Mouse (Mus musculus) CH12.LX (cell line): ENCODE measurements at regions not wholly inside any gene's neighbourhood (a gene's known extent, or its start where the extent isn't known, plus 50 kb on each side); places are given as distances from the start of the nearest gene placed in this dataset.
A peak's percentile ranks its signal among the peaks of the same experiment; 100 is the strongest.

ENCODE experiments used
- DNase-seq: peaks from one replicate; pipeline ENCODE4 v3.0.0-alpha.2; 2013; ENCODE audit errors: extremely low read depth
- H3K27ac ChIP-seq: 2 replicates; pipeline ENCODE4 v1.5.1; 2012; ENCODE audit warnings: low read depth, mild to moderate bottlenecking, control low read depth, moderate library complexity; ENCODE audit not compliant: insufficient read depth
- H3K27me3 ChIP-seq: replicated peaks from 2 replicates; pipeline ENCODE3; 2012; ENCODE audit warnings: inconsistent platforms
- H3K36me3 ChIP-seq, 2 experiments: replicated peaks in 1 of 2; 2 replicates each; pipeline versions ENCODE3 to v1.6.1; 2012; ENCODE audit warnings: inconsistent platforms in 1 of 2, low read length in 1 of 2, mild to moderate bottlenecking in 1 of 2, mixed read lengths in 1 of 2, moderate library complexity in 1 of 2; ENCODE audit not compliant: control insufficient read depth in 1 of 2, insufficient read depth in 1 of 2
- H3K4me1 ChIP-seq, 2 experiments: 2 replicates each; pipeline ENCODE4 v1.6.1; 2012; ENCODE audit warnings: inconsistent platforms in 1 of 2, moderate library complexity in 1 of 2; ENCODE audit not compliant: insufficient read depth in 2 of 2, control insufficient read depth in 1 of 2
- H3K4me2 ChIP-seq: 2 replicates; pipeline ENCODE4 v1.6.1; 2012; ENCODE audit warnings: low read depth, mild to moderate bottlenecking, control low read depth; ENCODE audit not compliant: poor library complexity, insufficient read depth, severe bottlenecking
- H3K4me3 ChIP-seq, 3 experiments: fragments of 150-350 bp in 1 of 3; sonication (generic) in 1 of 3; replicated peaks in 1 of 3; 2 replicates each; pipeline versions ENCODE3 to v1.5.1; 2011 to 2012; ENCODE audit warnings: low read depth in 2 of 3, low read length in 2 of 3, mild to moderate bottlenecking in 2 of 3, moderate library complexity in 2 of 3, control low read depth in 1 of 3, improper control_type of control experiment in 1 of 3, inconsistent platforms in 1 of 3, mixed read lengths in 1 of 3; ENCODE audit not compliant: poor library complexity in 1 of 3
- H3K79me2 ChIP-seq: replicated peaks from 2 replicates; pipeline ENCODE4 v1.6.1; 2012; ENCODE audit warnings: mild to moderate bottlenecking, moderate library complexity; ENCODE audit not compliant: control insufficient read depth, poor library complexity, insufficient read depth, severe bottlenecking; ENCODE audit errors: extremely low read depth
- H3K9ac ChIP-seq: 2 replicates; pipeline ENCODE4 v1.6.1; 2012; ENCODE audit warnings: low read depth, mild to moderate bottlenecking, control low read depth, moderate library complexity; ENCODE audit not compliant: insufficient read depth
- H3K9me3 ChIP-seq: replicated peaks from 2 replicates; pipeline ENCODE3; 2012; ENCODE audit warnings: low read length, inconsistent platforms, mixed read lengths
- BHLHE40 ChIP-seq: IDR thresholded peaks from 2 replicates; pipeline ENCODE4 v1.6.1; 2011; ENCODE audit warnings: mild to moderate bottlenecking, low read depth, low read length, improper control_type of control experiment
- CHD1 ChIP-seq: IDR thresholded peaks from 2 replicates; pipeline ENCODE4 v1.6.1; 2012; ENCODE audit warnings: low read depth, low read length, improper control_type of control experiment, inconsistent platforms
- CTCF ChIP-seq, 2 experiments: IDR thresholded peaks in 1 of 2; conservative IDR thresholded peaks in 1 of 2; 2 replicates each; pipeline ENCODE4 v1.5.1; 2011 to 2012; ENCODE audit warnings: low read depth in 2 of 2, low read length in 2 of 2, improper control_type of control experiment in 1 of 2, inconsistent platforms in 1 of 2, mild to moderate bottlenecking in 1 of 2, moderate library complexity in 1 of 2
- E2F4 ChIP-seq: IDR thresholded peaks from 2 replicates; pipeline ENCODE4 v1.6.1; 2011; ENCODE audit warnings: low read depth, low read length, improper control_type of control experiment; ENCODE audit not compliant: insufficient replicate concordance
- ETS1 ChIP-seq: conservative IDR thresholded peaks from 2 replicates; pipeline ENCODE4 v1.6.1; 2012; ENCODE audit warnings: low read depth, mild to moderate bottlenecking, inconsistent platforms, low read length, improper control_type of control experiment, moderate library complexity
- IRF4 ChIP-seq: IDR thresholded peaks from 2 replicates; pipeline ENCODE4 v1.6.1; 2014; ENCODE audit warnings: low read depth, mild to moderate bottlenecking, inconsistent platforms, low read length, improper control_type of control experiment
- JUND ChIP-seq: conservative IDR thresholded peaks from 2 replicates; pipeline ENCODE4 v1.6.1; 2011; ENCODE audit warnings: low read depth, low read length, improper control_type of control experiment
- MAZ ChIP-seq: IDR thresholded peaks from 2 replicates; pipeline ENCODE4 v1.6.1; 2012; ENCODE audit warnings: low read depth, mild to moderate bottlenecking, inconsistent platforms, low read length, improper control_type of control experiment, moderate library complexity
- MEF2A ChIP-seq: IDR thresholded peaks from 2 replicates; pipeline ENCODE4 v1.6.1; 2014; ENCODE audit warnings: low read depth, mild to moderate bottlenecking, inconsistent platforms, low read length, improper control_type of control experiment, borderline replicate concordance
- MYC ChIP-seq: IDR thresholded peaks from 2 replicates; pipeline ENCODE4 v1.6.1; 2011; ENCODE audit warnings: low read depth, mild to moderate bottlenecking, improper control_type of control experiment, low read length
- POLR2AphosphoS2 ChIP-seq: IDR thresholded peaks from 2 replicates; pipeline ENCODE4 v1.6.1; 2011; ENCODE audit warnings: low read depth, low read length, improper control_type of control experiment
- RCOR1 ChIP-seq: conservative IDR thresholded peaks from 2 replicates; pipeline ENCODE4 v1.6.1; 2012; ENCODE audit warnings: low read depth, mild to moderate bottlenecking, inconsistent platforms, low read length, improper control_type of control experiment
- SIN3A ChIP-seq: IDR thresholded peaks from 2 replicates; pipeline ENCODE4 v1.6.1; 2012; ENCODE audit warnings: low read length, improper control_type of control experiment, inconsistent platforms
- SMC3 ChIP-seq: IDR thresholded peaks from 2 replicates; pipeline ENCODE4 v1.6.1; 2011; ENCODE audit warnings: low read depth, low read length, improper control_type of control experiment
- TCF12 ChIP-seq: IDR thresholded peaks from 2 replicates; pipeline ENCODE4 v1.6.1; 2014; ENCODE audit warnings: low read depth, mild to moderate bottlenecking, inconsistent platforms, low read length, improper control_type of control experiment
- UBTF ChIP-seq: IDR thresholded peaks from 2 replicates; pipeline ENCODE4 v1.6.1; 2012; ENCODE audit warnings: low read depth, mild to moderate bottlenecking, inconsistent platforms, low read length, improper control_type of control experiment, moderate library complexity
- ZC3H11A ChIP-seq: IDR thresholded peaks from 2 replicates; pipeline ENCODE4 v1.6.1; 2012; ENCODE audit warnings: low read depth, mild to moderate bottlenecking, inconsistent platforms, low read length, improper control_type of control experiment
- ZMIZ1 ChIP-seq: IDR thresholded peaks from 2 replicates; pipeline ENCODE4 v1.6.1; 2012; ENCODE audit warnings: low read depth, mild to moderate bottlenecking, inconsistent platforms, low read length, improper control_type of control experiment
- dilution Hi-C: fragments of 300-500 bp; cut with MboI; formaldehyde crosslinking; loops from 2 replicates; pipeline ENCODE4 v1.14.3; 2020; ENCODE audit warnings: low sequenced_read_pairs; ENCODE audit not compliant: extremely low pct_unique_long_range_greater_than_20kb, extremely low pct_ligation_motif_present
- in situ Hi-C: fragments of 300-500 bp; cut with MboI; formaldehyde crosslinking; loops from 3 replicates; pipeline ENCODE4 v1.14.3; 2019; ENCODE audit warnings: low sequenced_read_pairs, low pct_ligation_motif_present, low pct_unique_long_range_greater_than_20kb, mixed read lengths

- no peak overlapping the region for H3K4me2 ChIP-seq
- in situ Hi-C loops (no loop called here), dilution Hi-C loops (no loop called here)
- no peak overlapping the region for H3K27ac ChIP-seq
- no peak overlapping the region for H3K9ac ChIP-seq
- no peak for TF ChIP-seq E2F4
- no peak for TF ChIP-seq UBTF
- TF ChIP-seq POLR2AphosphoS2, result no peak
- TF ChIP-seq MEF2A, result no peak
- no peak for TF ChIP-seq CHD1
- TF ChIP-seq SMC3, result no peak
- no peak for TF ChIP-seq MYC
- H3K27me3 ChIP-seq, result no peaks in the 10 kb centered on the region
- no peak overlapping the region for H3K4me3 ChIP-seq
- no peaks in the 10 kb centered on the region for H3K79me2 ChIP-seq
- H3K4me1 ChIP-seq, result peaks cover 11 to 13% of the 10 kb centered on the region in 2 experiments
- H3K9me3 ChIP-seq, result no peaks in the 10 kb centered on the region
- DNase-seq, result no peak
- H3K36me3 ChIP-seq, result no peaks in the 10 kb centered on the region
Measured at GRCm38 (mm10) chr19:36181535-36181934, 61.6 kb upstream of the Ankrd1 start.

DNA sequence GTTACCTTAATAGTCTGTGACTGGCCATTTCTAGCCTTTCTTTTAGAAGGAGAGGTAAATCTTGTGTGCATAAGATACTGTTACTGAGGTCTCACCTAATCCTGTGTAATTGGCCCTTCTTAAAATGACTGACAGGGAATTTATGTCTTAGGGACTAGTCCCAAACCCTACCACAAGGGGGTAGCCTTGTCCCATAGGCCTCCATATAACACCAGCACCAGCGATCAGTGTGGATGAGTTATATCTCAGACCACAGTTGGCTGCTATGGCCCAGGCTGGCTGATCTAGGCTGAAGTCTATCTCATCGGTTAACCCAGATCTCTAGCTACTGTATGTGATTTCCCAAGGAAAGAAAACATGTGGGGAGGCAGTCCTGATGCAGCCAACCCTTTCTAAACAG lies 63.2 kb upstream of the Ankrd1 start:
- no peak overlapping the region for H3K9ac ChIP-seq
- TF ChIP-seq TCF12 (0 out of 2 replicates have a peak, but pooled peaks have one; percentile 19), MAZ (0 out of 2 replicates have a peak, but pooled peaks have one; percentile 22), ZC3H11A (peak; percentile 97), UBTF (no peak), RCOR1 (no peak), SIN3A (0 out of 2 replicates have a peak, but pooled peaks have one; percentile 37), ETS1 (no peak), ZMIZ1 (no peak), CTCF (conservative IDR thresholded peaks at IDR 0.05 in 1 of 2, IDR thresholded peaks at IDR 0.05 in 1 of 2; ENCODE audit: low read depth in 2 of 2, low read length in 2 of 2) (peak; percentile 89 to 96), JUND (peak; percentile 7; the same call in 1 of the 2 replicates), SMC3 (peak; percentile 99), BHLHE40 (no peak), IRF4 (peak; percentile 43; the same call in 1 of the 2 replicates), MYC (0 out of 2 replicates have a peak, but pooled peaks have one; percentile 22)
- no peaks in the 10 kb centered on the region for H3K27me3 ChIP-seq
- H3K36me3 ChIP-seq, result no peaks in the 10 kb centered on the region
- H3K9me3 ChIP-seq, result no peaks in the 10 kb centered on the region
- no peak overlapping the region for H3K27ac ChIP-seq
- DNase-seq, result peak; percentile 86
- peaks cover 11 to 13% of the 10 kb centered on the region in 2 experiments for H3K4me1 ChIP-seq
- H3K79me2 ChIP-seq, result no peaks in the 10 kb centered on the region
- H3K4me2 ChIP-seq, result no peak overlapping the region
- in situ Hi-C loops (no loop called here), dilution Hi-C loops (no loop called here)
- no peak overlapping the region for H3K4me3 ChIP-seq
